Mouse (Mus musculus): ENCODE results near the gene Myl6b. TPM values are rescaled to one million over a fixed set of nuclear protein-coding genes. Genes with fewer than 3 reads are reported as not detected.

Gene Myl6b
- polyA plus RNA-seq, 1 experiment = 23.2 TPM

DNA sequence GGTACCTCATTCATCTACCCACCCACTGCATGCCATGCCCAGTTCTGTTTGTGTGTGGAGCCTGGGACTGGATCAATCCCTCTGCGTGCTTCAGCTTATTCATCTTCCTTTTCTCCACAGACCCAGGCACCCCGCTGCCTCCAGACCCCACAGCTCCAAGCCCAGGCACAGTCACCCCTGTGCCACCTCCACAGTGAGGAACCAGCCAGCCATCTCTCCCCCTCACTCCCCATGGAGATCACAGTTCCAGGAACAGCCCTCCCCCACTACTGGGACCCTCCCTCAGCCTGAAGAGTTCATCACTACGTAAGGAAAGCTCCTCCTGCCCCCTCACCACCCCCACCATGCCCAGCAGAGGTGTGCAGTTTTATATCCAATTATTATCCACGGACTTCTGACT, 9.7 kb downstream of the Myl6b start:
- Histone ChIP-seq H3K36me3 (ENCODE audit: control insufficient read depth, insufficient read depth, low read length) (peaks cover 2% of the 10 kb centered on the region), H3K4me3 (ENCODE audit: control insufficient read depth, low read depth, low read length) (no peak overlapping the region), H3K4me1 (ENCODE audit: control insufficient read depth, insufficient read depth, low read length) (peaks cover 8% of the 10 kb centered on the region), H3K27ac (ENCODE audit: control insufficient read depth, insufficient read depth, low read depth, low read length) (no peak overlapping the region), H3K27me3 (ENCODE audit: control insufficient read depth, insufficient read depth, low read length) (no peaks in the 10 kb centered on the region)
- no peak for TF ChIP-seq CTCF (IDR thresholded peaks at IDR 0.05; ENCODE audit: control insufficient read depth, insufficient read depth, insufficient replicate concordance, low read depth, low read length)
- no peak for TF ChIP-seq POLR2A (IDR thresholded peaks at IDR 0.05; ENCODE audit: control insufficient read depth, low read depth, low read length)

DNA sequence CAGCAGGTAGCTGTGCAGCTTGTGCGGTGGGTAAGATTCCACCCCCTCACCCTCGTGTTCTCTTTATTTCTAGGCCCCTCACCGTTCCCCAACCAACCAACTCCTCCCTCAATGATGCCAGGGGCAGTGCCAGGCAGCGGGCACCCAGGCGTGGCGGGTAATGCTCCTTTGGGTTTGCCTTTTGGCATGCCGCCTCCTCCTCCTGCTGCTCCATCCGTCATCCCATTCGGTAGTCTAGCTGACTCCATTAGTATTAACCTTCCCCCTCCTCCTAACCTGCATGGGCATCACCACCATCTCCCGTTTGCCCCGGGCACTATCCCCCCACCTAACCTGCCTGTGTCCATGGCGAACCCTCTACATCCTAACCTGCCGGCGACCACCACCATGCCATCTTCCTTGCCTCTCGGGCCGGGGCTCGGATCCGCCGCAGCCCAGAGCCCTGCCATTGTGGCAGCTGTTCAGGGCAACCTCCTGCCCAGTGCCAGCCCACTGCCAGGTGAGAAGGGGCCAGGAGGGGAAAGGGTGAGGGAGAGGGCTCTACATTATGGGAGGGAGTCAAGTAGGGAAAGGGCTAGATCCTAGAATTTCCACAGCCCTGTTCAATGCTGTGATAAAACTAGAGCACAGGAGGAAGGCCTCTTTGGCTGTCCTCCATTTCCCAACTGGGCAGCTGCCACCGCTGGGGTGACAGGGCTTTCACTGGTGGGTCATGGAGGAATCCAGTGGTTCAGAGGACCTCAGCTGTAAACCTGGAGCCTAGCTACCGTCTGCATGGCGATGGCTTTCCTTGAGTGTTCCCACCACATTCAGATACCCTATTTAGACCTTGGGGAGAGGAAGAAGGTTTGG, 10.4 kb downstream of the Myl6b start:
- no peak overlapping the region for H3K27ac ChIP-seq (ENCODE audit: control insufficient read depth, insufficient read depth, low read depth, low read length)
- H3K4me3 ChIP-seq (ENCODE audit: control insufficient read depth, low read depth, low read length) = no peak overlapping the region
- no peak for TF ChIP-seq CTCF (IDR thresholded peaks at IDR 0.05; ENCODE audit: control insufficient read depth, insufficient read depth, insufficient replicate concordance, low read depth, low read length)
- TF ChIP-seq POLR2A (IDR thresholded peaks at IDR 0.05; ENCODE audit: control insufficient read depth, low read depth, low read length) = no peak
- H3K4me1 ChIP-seq (ENCODE audit: control insufficient read depth, insufficient read depth, low read length) = peaks cover 7% of the 10 kb centered on the region
- no peaks in the 10 kb centered on the region for H3K27me3 ChIP-seq (ENCODE audit: control insufficient read depth, insufficient read depth, low read length)
- peaks cover 2% of the 10 kb centered on the region for H3K36me3 ChIP-seq (ENCODE audit: control insufficient read depth, insufficient read depth, low read length)

DNA sequence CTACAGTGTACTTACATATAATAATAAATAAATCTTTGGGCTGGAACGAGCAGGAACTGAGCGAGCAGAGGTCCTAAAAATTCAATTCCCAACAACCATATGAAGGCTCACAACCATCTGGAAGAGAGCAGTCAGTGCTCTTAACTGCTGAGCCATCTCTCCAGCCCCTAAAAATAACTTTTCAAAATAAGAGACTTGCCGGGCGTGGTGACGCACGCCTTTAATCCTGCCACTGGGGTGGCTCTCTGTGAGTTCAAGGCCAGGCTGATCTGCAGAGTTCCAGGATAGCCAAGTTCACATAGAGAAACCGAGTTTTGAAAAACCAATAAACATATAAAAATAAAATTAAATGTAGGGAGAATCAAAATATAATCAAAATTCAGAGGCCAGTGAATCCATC, 12.1 kb downstream of the Myl6b start:
- no peaks in the 10 kb centered on the region for H3K27me3 ChIP-seq (ENCODE audit: control insufficient read depth, insufficient read depth, low read length)
- TF ChIP-seq CTCF (IDR thresholded peaks at IDR 0.05; ENCODE audit: control insufficient read depth, insufficient read depth, insufficient replicate concordance, low read depth, low read length) = no peak
- no peak for TF ChIP-seq POLR2A (IDR thresholded peaks at IDR 0.05; ENCODE audit: control insufficient read depth, low read depth, low read length)
- no peak overlapping the region for H3K27ac ChIP-seq (ENCODE audit: control insufficient read depth, insufficient read depth, low read depth, low read length)
- no peaks in the 10 kb centered on the region for H3K4me1 ChIP-seq (ENCODE audit: control insufficient read depth, insufficient read depth, low read length)
- peaks cover 2% of the 10 kb centered on the region for H3K36me3 ChIP-seq (ENCODE audit: control insufficient read depth, insufficient read depth, low read length)
- H3K4me3 ChIP-seq (ENCODE audit: control insufficient read depth, low read depth, low read length) = no peak overlapping the region

DNA sequence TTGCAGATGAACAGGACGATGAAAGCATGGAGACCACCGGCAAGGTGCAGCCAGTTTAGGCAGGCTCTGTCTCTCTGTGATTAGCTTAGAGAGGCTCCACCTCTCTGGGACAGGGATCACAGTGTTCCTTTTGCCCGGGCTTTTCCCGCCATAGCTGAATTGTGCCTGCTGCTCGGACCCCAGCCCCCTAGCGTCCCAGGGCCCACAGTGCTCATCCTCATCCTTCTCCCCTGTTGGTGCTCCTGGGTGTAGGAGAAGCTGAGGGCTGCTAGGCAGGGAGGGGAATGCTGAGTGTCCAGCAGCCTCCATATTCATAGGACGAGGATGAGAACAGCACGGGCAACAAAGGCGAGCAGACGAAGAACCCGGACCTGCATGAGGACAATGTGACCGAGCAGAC, 24.1 kb downstream of the Myl6b start:
- H3K36me3 ChIP-seq (ENCODE audit: control insufficient read depth, insufficient read depth, low read length) = peaks cover 9% of the 10 kb centered on the region
- H3K4me1 ChIP-seq (ENCODE audit: control insufficient read depth, insufficient read depth, low read length) = no peaks in the 10 kb centered on the region
- no peaks in the 10 kb centered on the region for H3K27me3 ChIP-seq (ENCODE audit: control insufficient read depth, insufficient read depth, low read length)
- no peak for TF ChIP-seq CTCF (IDR thresholded peaks at IDR 0.05; ENCODE audit: control insufficient read depth, insufficient read depth, insufficient replicate concordance, low read depth, low read length)
- TF ChIP-seq POLR2A (IDR thresholded peaks at IDR 0.05; ENCODE audit: control insufficient read depth, low read depth, low read length) = no peak
- H3K4me3 ChIP-seq (ENCODE audit: control insufficient read depth, low read depth, low read length) = no peak overlapping the region
- no peak overlapping the region for H3K27ac ChIP-seq (ENCODE audit: control insufficient read depth, insufficient read depth, low read depth, low read length)

DNA sequence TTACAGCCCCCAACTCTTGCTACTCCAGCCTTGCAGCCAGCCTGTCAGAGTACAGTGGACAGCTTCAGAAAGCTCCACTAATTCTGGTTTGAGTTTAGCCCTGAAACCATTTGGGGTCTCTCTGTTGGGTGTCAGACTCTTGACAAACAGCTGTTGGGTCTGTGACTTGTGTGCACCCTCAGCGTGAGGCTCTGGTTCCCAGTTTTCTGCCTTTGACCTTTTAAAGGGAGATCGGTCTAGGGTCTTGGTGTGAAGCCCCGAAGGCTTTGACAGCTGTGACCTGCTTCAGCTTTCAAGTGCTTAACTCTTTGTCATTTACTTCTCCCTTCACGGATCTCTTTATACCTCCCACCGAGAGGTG, 38.2 kb downstream of the Myl6b start:
- H3K27ac ChIP-seq (ENCODE audit: control insufficient read depth, insufficient read depth, low read depth, low read length) = no peak overlapping the region
- H3K4me3 ChIP-seq (ENCODE audit: control insufficient read depth, low read depth, low read length) = peak overlapping the region; percentile 4
- TF ChIP-seq CTCF (IDR thresholded peaks at IDR 0.05; ENCODE audit: control insufficient read depth, insufficient read depth, insufficient replicate concordance, low read depth, low read length) (no peak), POLR2A (IDR thresholded peaks at IDR 0.05; ENCODE audit: control insufficient read depth, low read depth, low read length) (no peak)
- H3K36me3 ChIP-seq (ENCODE audit: control insufficient read depth, insufficient read depth, low read length) = peaks cover 2% of the 10 kb centered on the region
- no peaks in the 10 kb centered on the region for H3K27me3 ChIP-seq (ENCODE audit: control insufficient read depth, insufficient read depth, low read length)
- H3K4me1 ChIP-seq (ENCODE audit: control insufficient read depth, insufficient read depth, low read length) = peaks cover 7% of the 10 kb centered on the region

DNA sequence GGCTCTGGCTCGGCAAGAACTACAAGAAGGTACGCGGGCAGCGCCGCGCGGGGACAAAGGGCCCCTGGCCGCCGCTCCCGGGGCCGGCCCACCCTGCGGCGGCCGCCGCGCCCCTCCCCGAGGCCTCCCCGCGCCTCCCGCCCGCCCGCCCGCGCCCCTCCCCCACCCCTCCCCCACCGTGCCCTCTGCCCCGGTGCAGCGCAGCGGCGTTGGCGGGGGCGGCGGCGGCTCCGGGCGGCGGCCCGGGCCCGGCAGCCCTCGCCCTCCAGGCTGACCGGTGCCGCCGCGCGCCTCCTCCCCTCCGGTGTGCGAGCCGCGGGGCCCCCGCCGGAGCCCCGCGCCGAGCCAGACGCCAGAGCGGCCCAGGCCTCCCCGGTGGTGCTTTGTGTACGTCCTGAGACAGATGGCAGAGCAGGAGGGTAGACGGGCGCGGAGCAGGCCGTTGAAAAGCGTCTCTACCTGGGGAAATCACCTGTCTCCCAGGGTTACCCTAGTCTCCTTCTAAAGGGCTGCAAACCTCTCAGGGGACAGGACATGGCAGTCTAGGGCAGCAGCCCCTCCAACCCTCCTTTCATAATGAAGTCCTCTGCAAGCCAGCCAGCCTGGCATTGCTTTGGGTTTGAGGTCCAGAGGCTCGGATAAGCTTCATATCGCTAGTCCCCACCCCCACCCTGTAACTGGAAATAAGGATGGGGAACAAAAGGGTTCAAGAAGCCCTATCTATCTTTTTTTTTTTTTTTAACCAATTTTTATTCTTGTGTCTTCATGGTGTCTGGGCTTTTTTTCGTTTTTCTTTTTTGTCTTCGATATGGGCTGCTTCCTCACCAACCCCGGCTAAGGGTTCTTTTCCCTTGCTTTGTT, 38.8 kb downstream of the Myl6b start:
- Histone ChIP-seq H3K36me3 (ENCODE audit: control insufficient read depth, insufficient read depth, low read length) (peaks cover 2% of the 10 kb centered on the region), H3K27ac (ENCODE audit: control insufficient read depth, insufficient read depth, low read depth, low read length) (peak overlapping the region; percentile 89), H3K4me3 (ENCODE audit: control insufficient read depth, low read depth, low read length) (peak overlapping the region; percentile 97), H3K4me1 (ENCODE audit: control insufficient read depth, insufficient read depth, low read length) (peaks cover 7% of the 10 kb centered on the region), H3K27me3 (ENCODE audit: control insufficient read depth, insufficient read depth, low read length) (no peaks in the 10 kb centered on the region)
- TF ChIP-seq CTCF (IDR thresholded peaks at IDR 0.05; ENCODE audit: control insufficient read depth, insufficient read depth, insufficient replicate concordance, low read depth, low read length) (no peak), POLR2A (IDR thresholded peaks at IDR 0.05; ENCODE audit: control insufficient read depth, low read depth, low read length) (no peak)

DNA sequence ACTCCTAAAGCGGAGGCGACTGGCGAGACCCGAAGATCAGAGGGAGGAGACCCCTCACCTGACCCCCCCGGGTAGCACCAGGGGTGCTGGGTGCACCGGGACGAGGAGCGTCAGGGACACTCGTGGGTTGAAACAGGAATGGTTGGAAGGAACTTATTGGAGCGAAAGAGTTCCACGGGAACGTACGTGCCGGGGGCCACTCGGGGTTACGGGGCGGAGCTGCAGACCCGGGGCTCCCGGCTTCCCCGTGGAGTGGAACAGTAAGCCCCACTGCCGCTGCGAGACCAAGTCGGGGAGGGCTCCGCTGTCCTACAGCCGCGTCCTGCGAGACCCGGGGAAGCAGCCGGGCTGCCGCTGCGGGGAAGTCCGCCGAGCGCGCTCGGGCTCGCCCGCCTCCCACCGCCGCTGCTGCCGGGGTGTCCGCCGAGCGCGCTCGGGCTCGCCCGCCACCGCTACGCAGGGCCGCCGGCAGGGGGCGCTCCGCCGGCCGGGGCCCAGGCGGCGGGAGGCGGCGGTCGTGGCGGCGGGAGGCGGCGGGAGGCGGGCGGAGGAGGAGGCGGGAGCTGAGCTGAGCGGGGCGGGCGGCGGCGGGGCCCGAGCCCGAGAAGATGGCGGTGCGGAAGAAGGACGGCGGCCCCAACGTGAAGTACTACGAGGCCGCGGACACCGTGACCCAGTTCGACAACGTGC, 39.6 kb downstream of the Myl6b start, which contains the start of gene Smarcc2:
Gene Smarcc2 (plus strand): TSS at position 530 of the 690 bp plus-strand sequence.
- TF ChIP-seq CTCF (IDR thresholded peaks at IDR 0.05; ENCODE audit: control insufficient read depth, insufficient read depth, insufficient replicate concordance, low read depth, low read length) (peak; percentile 33; the same call in 1 of the 2 replicates), POLR2A (IDR thresholded peaks at IDR 0.05; ENCODE audit: control insufficient read depth, low read depth, low read length) (peak; percentile 34; the same call in 1 of the 2 replicates)
- Histone ChIP-seq H3K27me3 (ENCODE audit: control insufficient read depth, insufficient read depth, low read length) (no peaks in the 10 kb centered on the region), H3K4me1 (ENCODE audit: control insufficient read depth, insufficient read depth, low read length) (peaks cover 7% of the 10 kb centered on the region), H3K27ac (ENCODE audit: control insufficient read depth, insufficient read depth, low read depth, low read length) (peak within 1 kb of the TSS; percentile 90), H3K36me3 (ENCODE audit: control insufficient read depth, insufficient read depth, low read length) (peaks cover 2% of the 10 kb centered on the region), H3K4me3 (ENCODE audit: control insufficient read depth, low read depth, low read length) (peak within 1 kb of the TSS; percentile 97)
